Mouse (Mus musculus) liver, adult 2 months (tissue): ENCODE data around the gene A1cf.

Experiments used
- CTCF ChIP-seq: fragments of 200-500 bp; IDR thresholded peaks from 2 replicates; pipeline ENCODE4 v1.5.1; 2011; ENCODE audit warnings: low read depth, low read length, control low read depth
- POLR2A ChIP-seq: fragments of 200-500 bp; IDR thresholded peaks from 2 replicates; pipeline ENCODE4 v1.6.1; 2011; ENCODE audit warnings: low read length, control low read depth; ENCODE audit not compliant: insufficient read depth; ENCODE audit errors: extremely low read depth

- TF ChIP-seq CTCF (no peak), POLR2A (no peak)
These were observed 16.0 kb downstream of the A1cf start for GRCm38 (mm10) chr19:31884594-31884993.
